Mouse (Mus musculus) thymus, postnatal 14 days (tissue): Measurements from ENCODE around the gene Snx9.
A peak's percentile ranks its signal among the peaks of the same experiment; 100 is the strongest.

Experiments used
- DNase-seq: peaks from one replicate; pipeline ENCODE4 v3.0.0; 2021

Snx9 gene

GRCm38 (mm10) chr17:5846101-5846500 is 5.0 kb downstream of the Snx9 start:
- DNase-seq: no peak

- no peak for DNase-seq
Observed at GRCm38 (mm10) chr17:5848706-5849415, 7.7 kb downstream of the Snx9 start.

- no peak for DNase-seq
Observed at GRCm38 (mm10) chr17:5849421-5849910, 8.3 kb downstream of the Snx9 start.

- DNase-seq: no peak
Observed at GRCm38 (mm10) chr17:5850031-5850430, 8.9 kb downstream of the Snx9 start.

GRCm38 (mm10) chr17:5850476-5850875 is 9.3 kb downstream of the Snx9 start:
- DNase-seq: no peak

GRCm38 (mm10) chr17:5853936-5854335 is 12.8 kb downstream of the Snx9 start:
- no peak for DNase-seq

GRCm38 (mm10) chr17:5855560-5855959 is 14.4 kb downstream of the Snx9 start:
- DNase-seq: no peak

GRCm38 (mm10) chr17:5856426-5856825 is 15.3 kb downstream of the Snx9 start:
- DNase-seq: no peak

GRCm38 (mm10) chr17:5857206-5857605 is 16.1 kb downstream of the Snx9 start:
- no peak for DNase-seq

- DNase-seq: no peak
Observed at GRCm38 (mm10) chr17:5858209-5858608, 17.1 kb downstream of the Snx9 start.

- no peak for DNase-seq
Observed at GRCm38 (mm10) chr17:5862285-5862684, 21.2 kb downstream of the Snx9 start.

- no peak for DNase-seq
Observed at GRCm38 (mm10) chr17:5862869-5863268, 21.7 kb downstream of the Snx9 start.

- no peak for DNase-seq
Observed at GRCm38 (mm10) chr17:5863745-5864144, 22.6 kb downstream of the Snx9 start.

GRCm38 (mm10) chr17:5867456-5867855 is 26.3 kb downstream of the Snx9 start:
- no peak for DNase-seq

- no peak for DNase-seq
Observed at GRCm38 (mm10) chr17:5868319-5869031, 27.3 kb downstream of the Snx9 start.

- DNase-seq: no peak
Observed at GRCm38 (mm10) chr17:5869461-5869860, 28.3 kb downstream of the Snx9 start.

GRCm38 (mm10) chr17:5870002-5870401 is 28.9 kb downstream of the Snx9 start:
- DNase-seq: no peak

- no peak for DNase-seq
Observed at GRCm38 (mm10) chr17:5870696-5871095, 29.6 kb downstream of the Snx9 start.

GRCm38 (mm10) chr17:5872506-5872905 is 31.4 kb downstream of the Snx9 start:
- DNase-seq: peak; percentile 60

- no peak for DNase-seq
Observed at GRCm38 (mm10) chr17:5874565-5874964, 33.4 kb downstream of the Snx9 start.

GRCm38 (mm10) chr17:5877611-5878157 is 36.6 kb downstream of the Snx9 start:
- DNase-seq: no peak

- no peak for DNase-seq
Observed at GRCm38 (mm10) chr17:5878878-5879277, 37.7 kb downstream of the Snx9 start.

GRCm38 (mm10) chr17:5885474-5885873 is 44.3 kb downstream of the Snx9 start:
- DNase-seq: peak; percentile 70

GRCm38 (mm10) chr17:5886181-5886810 is 45.2 kb downstream of the Snx9 start:
- peak; percentile 48 for DNase-seq
